Mouse (Mus musculus) thymus, adult 18-20 months (tissue): ENCODE results near the gene Fscn2.
"Not testable (repeated sequence)": the region's sequence is repeated elsewhere in the genome, so short reads cannot be mapped to it uniquely, and the experiment has no call there.

Source experiments
- DNase-seq, 2 experiments: peaks; one replicate each; pipeline ENCODE4 v3.0.0; 2022; ENCODE audit warnings: mixed read lengths in 2 of 2

Fscn2 gene

GRCm38 (mm10) chr11:120346383-120347034 is 14.8 kb upstream of the Fscn2 start:
- DNase-seq = not testable (repeated sequence)

- DNase-seq = peak in 1 of 2 experiments; percentile 31
Measured at GRCm38 (mm10) chr11:120347301-120347700, 14.0 kb upstream of the Fscn2 start.

GRCm38 (mm10) chr11:120347791-120348683 is 13.3 kb upstream of the Fscn2 start, which contains the start of gene Actg1:
Gene Actg1 (minus strand): TSS chr11:120348542.
- peak; percentile 57 to 76 for DNase-seq

- DNase-seq = peak in 1 of 2 experiments; percentile 79
Measured at GRCm38 (mm10) chr11:120348684-120349370, 12.5 kb upstream of the Fscn2 start.

- peak in 1 of 2 experiments; percentile 42 for DNase-seq
Measured at GRCm38 (mm10) chr11:120349371-120349985, 11.9 kb upstream of the Fscn2 start.

- DNase-seq = peak; percentile 60 to 67
Measured at GRCm38 (mm10) chr11:120349986-120350702, 11.2 kb upstream of the Fscn2 start.

- DNase-seq = peak in 1 of 2 experiments; percentile 32
Measured at GRCm38 (mm10) chr11:120350711-120351110, 10.6 kb upstream of the Fscn2 start.

- DNase-seq = peak in 1 of 2 experiments; percentile 11
Measured at GRCm38 (mm10) chr11:120351250-120352092, 9.9 kb upstream of the Fscn2 start.

GRCm38 (mm10) chr11:120352093-120352350 is 9.3 kb upstream of the Fscn2 start:
- DNase-seq = not testable (repeated sequence)

GRCm38 (mm10) chr11:120352571-120353290 is 8.6 kb upstream of the Fscn2 start:
- peak in 1 of 2 experiments; percentile 12 for DNase-seq

GRCm38 (mm10) chr11:120353500-120354303 is 7.6 kb upstream of the Fscn2 start:
- DNase-seq = peak; percentile 62 to 69

- DNase-seq = no peak
Measured at GRCm38 (mm10) chr11:120354304-120355276, 6.7 kb upstream of the Fscn2 start.

GRCm38 (mm10) chr11:120355277-120356039 is 5.9 kb upstream of the Fscn2 start:
- no peak for DNase-seq

- DNase-seq = no peak
Measured at GRCm38 (mm10) chr11:120356319-120356840, 5.0 kb upstream of the Fscn2 start.

GRCm38 (mm10) chr11:120356900-120357299 is 4.4 kb upstream of the Fscn2 start:
- DNase-seq = no peak

GRCm38 (mm10) chr11:120357791-120358401 is 3.4 kb upstream of the Fscn2 start:
- no peak for DNase-seq

GRCm38 (mm10) chr11:120359391-120359790 is 1.9 kb upstream of the Fscn2 start:
- DNase-seq = no peak
